8 mouse cellular contexts compared by ENCODE assay signal in genomic region chr2:168050000-168050942, GRCm38 (mm10). TPM values are rescaled to one million over a fixed set of nuclear protein-coding genes. Genes with fewer than 3 reads are reported as not detected.
DNase-seq lines count a peak whose midpoint lies in the region; ATAC-seq and TF ChIP-seq lines count a peak whose summit lies in the region.

No protein-coding gene starts in this region.

- WGBS in forebrain, embryonic 13.5 days = under 1% methylated on average over 56 of the region's 56 CpGs
- 2% methylated on average over 50 of the region's 56 CpGs for WGBS in hindbrain, postnatal 0 days
- under 1% methylated on average over 56 of the region's 56 CpGs for WGBS in liver, embryonic 13.5 days (ENCODE audit: insufficient replicate concordance)
- 4% methylated on average over 56 of the region's 56 CpGs for WGBS in thymus, adult 2 months

- no peak for ATAC-seq in forebrain, embryonic 13.5 days
- peak; percentile 25; the same call in 1 of the 2 replicates for ATAC-seq in hindbrain, postnatal 0 days
- ATAC-seq in liver, embryonic 13.5 days (ENCODE audit: low read depth) = peak; percentile 77

- no peak overlapping the region for H3K27ac ChIP-seq in testis, adult 2 months (ENCODE audit: control insufficient read depth, insufficient read depth, low read depth, low read length)
- no peak overlapping the region for H3K27ac ChIP-seq in forebrain, embryonic 13.5 days
- H3K27ac ChIP-seq in hindbrain, postnatal 0 days = no peak overlapping the region
- H3K27ac ChIP-seq in liver, embryonic 13.5 days = peak overlapping the region; percentile 45
- no peak overlapping the region for H3K27ac ChIP-seq in thymus, adult 2 months (ENCODE audit: control insufficient read depth, insufficient read depth, low read length)

- no peak for TF ChIP-seq CTCF in testis, adult 2 months (IDR thresholded peaks at IDR 0.05; ENCODE audit: control insufficient read depth, insufficient read depth, insufficient replicate concordance, low read depth, low read length)
- TF ChIP-seq CTCF in hindbrain, postnatal 0 days (IDR thresholded peaks at IDR 0.05; ENCODE audit: low read depth) = no peak
- no peak for TF ChIP-seq CTCF in thymus, adult 2 months (IDR thresholded peaks at IDR 0.05; ENCODE audit: borderline replicate concordance, control insufficient read depth, extremely low read depth, insufficient read depth, low read length, poor library complexity)

- H3K36me3 ChIP-seq in testis, adult 2 months (ENCODE audit: control insufficient read depth, insufficient read depth, low read length) = no peaks in the 10 kb centered on the region
- no peaks in the 10 kb centered on the region for H3K36me3 ChIP-seq in forebrain, embryonic 13.5 days (ENCODE audit: poor library complexity, severe bottlenecking)
- H3K36me3 ChIP-seq in hindbrain, postnatal 0 days (ENCODE audit: insufficient read depth, low read length) = no peaks in the 10 kb centered on the region
- no peaks in the 10 kb centered on the region for H3K36me3 ChIP-seq in liver, embryonic 13.5 days
- H3K36me3 ChIP-seq in thymus, adult 2 months (ENCODE audit: control insufficient read depth, insufficient read depth, low read length) = no peaks in the 10 kb centered on the region

- peak overlapping the region; percentile 32 for H3K4me3 ChIP-seq in testis, adult 2 months (ENCODE audit: control insufficient read depth, low read depth, low read length)
- peak overlapping the region; percentile 44 for H3K4me3 ChIP-seq in forebrain, embryonic 13.5 days
- H3K4me3 ChIP-seq in hindbrain, postnatal 0 days (ENCODE audit: low read length) = peak overlapping the region; percentile 40
- peak overlapping the region; percentile 55 for H3K4me3 ChIP-seq in liver, embryonic 13.5 days (replicated peaks)
- H3K4me3 ChIP-seq in thymus, adult 2 months (ENCODE audit: control insufficient read depth, insufficient read depth, low read length) = no peak overlapping the region

- H3K27me3 ChIP-seq in testis, adult 2 months (ENCODE audit: control insufficient read depth, insufficient read depth, low read length) = no peaks in the 10 kb centered on the region; the same call in 1 of the 2 replicates
- peaks cover 46% of the 10 kb centered on the region for H3K27me3 ChIP-seq in forebrain, embryonic 13.5 days
- H3K27me3 ChIP-seq in hindbrain, postnatal 0 days (ENCODE audit: insufficient read depth, low read length) = peaks cover 30% of the 10 kb centered on the region
- H3K27me3 ChIP-seq in liver, embryonic 13.5 days = peaks cover 31% of the 10 kb centered on the region
- peaks cover 17% of the 10 kb centered on the region; the same call in 1 of the 2 replicates for H3K27me3 ChIP-seq in thymus, adult 2 months (ENCODE audit: control insufficient read depth, insufficient read depth, low read length)

- no peaks in the 10 kb centered on the region for H3K9me3 ChIP-seq in forebrain, embryonic 13.5 days (replicated peaks)
- H3K9me3 ChIP-seq in hindbrain, postnatal 0 days (ENCODE audit: low read length) = no peaks in the 10 kb centered on the region
- no peaks in the 10 kb centered on the region for H3K9me3 ChIP-seq in liver, embryonic 13.5 days (replicated peaks)

- no peak for DNase-seq in testis, postnatal 14 days (ENCODE audit: low spot score)
- no peak for DNase-seq in hindbrain, postnatal 0 days (ENCODE audit: low spot score)
- DNase-seq in liver, embryonic 13.5 days = peak; percentile 70
- peak; percentile 46 for DNase-seq in retina, postnatal 1 day
- no peak for DNase-seq in c-Kit-positive CD71-positive TER-119-positive erythroid progenitor cells, embryonic 14.5 days (ENCODE audit: low spot score)
- no peak for DNase-seq in thymus, adult 2 months

- H3K4me1 ChIP-seq in testis, adult 2 months (ENCODE audit: control insufficient read depth, insufficient read depth, low read length) = peaks cover 10% of the 10 kb centered on the region
- H3K4me1 ChIP-seq in forebrain, embryonic 13.5 days = peaks cover 25% of the 10 kb centered on the region
- H3K4me1 ChIP-seq in hindbrain, postnatal 0 days (ENCODE audit: insufficient read depth, low read length) = peaks cover 7% of the 10 kb centered on the region; the same call in 1 of the 2 replicates
- peaks cover 38% of the 10 kb centered on the region for H3K4me1 ChIP-seq in liver, embryonic 13.5 days (replicated peaks)
- no peaks in the 10 kb centered on the region for H3K4me1 ChIP-seq in thymus, adult 2 months (replicated peaks; ENCODE audit: control insufficient read depth, insufficient read depth, low read length)

- H3K4me2 ChIP-seq in forebrain, embryonic 13.5 days = peak overlapping the region; percentile 77
- H3K4me2 ChIP-seq in hindbrain, postnatal 0 days (ENCODE audit: low read depth, low read length) = peak overlapping the region; percentile 70
- peak overlapping the region; percentile 85 for H3K4me2 ChIP-seq in liver, embryonic 13.5 days

- H3K9ac ChIP-seq in forebrain, embryonic 13.5 days = peak overlapping the region; percentile 62
- peak overlapping the region; percentile 14; the same call in 1 of the 2 replicates for H3K9ac ChIP-seq in hindbrain, postnatal 0 days (replicated peaks; ENCODE audit: low read length)
- H3K9ac ChIP-seq in liver, embryonic 13.5 days = peak overlapping the region; percentile 61

- no peak for TF ChIP-seq POLR2A in testis, adult 2 months (IDR thresholded peaks at IDR 0.05; ENCODE audit: control insufficient read depth, low read depth, low read length)
- no peak for TF ChIP-seq POLR2A in thymus, adult 2 months (IDR thresholded peaks at IDR 0.05; ENCODE audit: control insufficient read depth, extremely low read depth, insufficient read depth, low read length, poor library complexity)

RNA-seq across cellular contexts. Expression of gene Pard6b, which starts 30.5 kb away (rescaled TPM):
- polyA plus RNA-seq in testis, adult 2 months (2012; rRNA removed) = 5.8 and 6.9 TPM in 2 replicates
- polyA plus RNA-seq in forebrain, embryonic 13.5 days (2015; fragmentation: Nextera tagmentation; extraction: Ambion mirVana) = 7.6 and 7.7 TPM in 2 replicates
- 5.1 and 7.7 TPM in 2 replicates for total RNA-seq in hindbrain, postnatal 0 days (2014; rRNA removed)
- 3.7 and 4.5 TPM in 2 replicates for polyA plus RNA-seq in hindbrain, postnatal 0 days (2015; fragmentation: Nextera tagmentation; extraction: Ambion mirVana)
- 2.2 and 2.9 TPM in 2 replicates for polyA plus RNA-seq in liver, embryonic 13.5 days (2015; fragmentation: Nextera tagmentation; extraction: Ambion mirVana)
- polyA plus RNA-seq in thymus, adult 2 months (2012; rRNA removed) = 3.4 and 4.2 TPM in 2 replicates

RNA-seq across cellular contexts. Expression of gene Ripor3, which starts 39.9 kb away (rescaled TPM):
- polyA plus RNA-seq in testis, adult 2 months (2012; rRNA removed) = 0.22 and 0.90 TPM in 2 replicates
- 0.19 TPM in 2 replicates for polyA plus RNA-seq in forebrain, embryonic 13.5 days (2015; fragmentation: Nextera tagmentation; extraction: Ambion mirVana)
- total RNA-seq in hindbrain, postnatal 0 days (2014; rRNA removed) = 0.25 and 1.0 TPM in 2 replicates
- polyA plus RNA-seq in hindbrain, postnatal 0 days (2015; fragmentation: Nextera tagmentation; extraction: Ambion mirVana) = 0.45 TPM in 2 replicates
- 1.6 TPM in 2 replicates for polyA plus RNA-seq in liver, embryonic 13.5 days (2015; fragmentation: Nextera tagmentation; extraction: Ambion mirVana)
- polyA plus RNA-seq in thymus, adult 2 months (2012; rRNA removed) = 1.4 and 1.5 TPM in 2 replicates

Comparison
In these comparisons a context has a peak if more than half of its experiments do, and no peak if none do; other contexts are left out.
1. DNase-seq: peak in liver, embryonic 13.5 days (single experiment) and retina, postnatal 1 day (single experiment); none in testis, postnatal 14 days (single experiment), hindbrain, postnatal 0 days (single experiment), c-Kit-positive CD71-positive TER-119-positive erythroid progenitor cells, embryonic 14.5 days (single experiment) and thymus, adult 2 months (single experiment).
2. Peak in every context shown above with its lines, with median percentiles within 50 percentile points of each other: H3K4me2 ChIP-seq and H3K9ac ChIP-seq.